Mouse (Mus musculus) forebrain, embryonic 11.5 days (tissue): ENCODE results near the gene Olfr822. TPM values are rescaled to one million over a fixed set of nuclear protein-coding genes. Genes with fewer than 3 reads are reported as not detected.
"Not testable (repeated sequence)": the region's sequence is repeated elsewhere in the genome, so short reads cannot be mapped to it uniquely, and the experiment has no call there.

Experiments
- ATAC-seq: fragments of 200-750 bp; cut with Nextera tagmentation; replicated peaks from 2 replicates; pipeline ENCODE4 v1.8.0; 2017; ENCODE audit warnings: moderate TSS enrichment; ENCODE audit not compliant: low FRiP score
- DNase-seq: peaks from one replicate; pipeline ENCODE4 v3.0.0-alpha.2; 2017; ENCODE audit warnings: low spot score
- H3K27ac ChIP-seq: fragments of 300-500 bp; sonication (generic); 2 replicates; pipeline ENCODE4 v1.5.1; 2014; ENCODE audit warnings: low read depth, low read length
- H3K27me3 ChIP-seq: fragments of 300-500 bp; sonication (generic); 2 replicates; pipeline ENCODE4 v1.6.1; 2014; ENCODE audit warnings: mild to moderate bottlenecking, low read length, mixed read lengths; ENCODE audit not compliant: control insufficient read depth, insufficient read depth
- H3K36me3 ChIP-seq: fragments of 300-500 bp; sonication (generic); 2 replicates; pipeline ENCODE4 v1.6.1; 2014; ENCODE audit warnings: mild to moderate bottlenecking, low read length, moderate library complexity, mixed read lengths; ENCODE audit not compliant: control insufficient read depth, insufficient read depth
- H3K4me1 ChIP-seq: fragments of 300-500 bp; sonication (generic); replicated peaks from 2 replicates; pipeline ENCODE4 v1.6.1; 2014; ENCODE audit warnings: low read length, mixed read lengths; ENCODE audit not compliant: control insufficient read depth, insufficient read depth
- H3K4me2 ChIP-seq: fragments of 300-500 bp; sonication (generic); 2 replicates; pipeline ENCODE4 v1.6.1; 2014; ENCODE audit warnings: low read depth, mild to moderate bottlenecking, low read length, moderate library complexity, mixed read lengths; ENCODE audit not compliant: severe bottlenecking
- H3K4me3 ChIP-seq: fragments of 300-500 bp; sonication (generic); 2 replicates; pipeline ENCODE4 v1.5.1; 2014; ENCODE audit warnings: low read depth, low read length
- H3K9ac ChIP-seq: fragments of 300-500 bp; sonication (generic); 2 replicates; pipeline ENCODE4 v1.6.1; 2014; ENCODE audit warnings: low read length
- H3K9me3 ChIP-seq: fragments of 300-500 bp; sonication (generic); 2 replicates; pipeline ENCODE4 v1.6.1; 2016; ENCODE audit warnings: low read length, mixed read lengths; ENCODE audit not compliant: control insufficient read depth
- whole genome bisulfite sequencing: fragments of 180-500 bp; shearing (Covaris S2); extraction: QIAGEN DNeasy Blood & Tissue Kit; methylation state at CpG from one replicate; pipeline ENCODE4 v1.1.7; 2014; 5-methylcytosine and 5-hydroxymethylcytosine counted together
- polyA plus RNA-seq: library from polyadenylated mRNA; unstranded; fragments of >200 nt; fragmentation: Nextera tagmentation; extraction: Ambion mirVana; gene quantifications from 2 replicates; pipeline ENCODE4 v1.2.1, GENCODE M21; 2014

Gene Olfr822
- polyA plus RNA-seq: not detected in 2 replicates

DNA sequence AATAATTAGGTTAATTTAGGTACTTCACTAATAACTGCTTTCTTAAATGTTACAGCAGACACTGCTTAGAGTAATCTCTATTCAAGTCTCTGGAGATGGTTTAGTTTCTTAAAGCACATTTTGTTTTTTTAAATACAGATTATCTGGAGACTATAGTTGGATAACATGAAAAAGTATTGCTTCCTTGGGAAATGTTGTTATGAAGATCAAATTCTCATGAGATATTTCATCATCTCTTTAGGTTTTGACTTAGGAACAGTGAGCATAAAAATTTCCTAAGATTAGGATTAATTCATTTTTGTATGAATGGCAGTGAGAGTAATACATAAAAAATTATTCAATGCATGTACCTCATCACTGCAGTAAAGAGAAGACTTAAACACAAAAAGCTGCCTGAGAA is at the start of gene Olfr822:
Gene Olfr822, plus strand, starts transcription at position 301 of the 400 bp plus-strand sequence.
- ATAC-seq (no peak), DNase-seq (no peak)
- Histone ChIP-seq H3K4me3 (no peak within 1 kb of the TSS), H3K27ac (no peak within 1 kb of the TSS), H3K9ac (no peak within 1 kb of the TSS), H3K36me3 (no peaks in the 10 kb centered on the region), H3K4me2 (no peak within 1 kb of the TSS), H3K27me3 (no peaks in the 10 kb centered on the region), H3K9me3 (no peaks in the 10 kb centered on the region), H3K4me1 (no peaks in the 10 kb centered on the region)

DNA sequence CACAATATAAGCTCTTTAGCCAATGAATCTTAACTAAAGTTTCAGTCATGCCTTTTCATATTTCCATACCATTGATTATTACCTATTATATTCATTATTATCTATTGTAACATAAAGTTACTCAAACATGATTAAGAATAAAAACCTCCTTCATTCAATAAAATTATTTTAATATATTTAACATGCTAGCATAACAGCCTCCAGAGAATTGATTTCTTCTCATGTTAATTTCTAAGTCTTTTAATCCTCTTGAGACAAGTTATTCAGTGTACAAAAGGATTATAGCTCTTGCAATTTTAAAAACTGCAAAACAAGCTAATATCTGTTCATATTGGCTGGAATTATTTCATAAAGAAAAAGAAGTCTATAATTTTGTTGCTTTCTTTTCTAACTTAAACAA is 41.0 kb upstream of the Olfr822 start, which contains the start of gene Olfr821:
Gene Olfr821, plus strand, starts transcription at position 301 of the 400 bp plus-strand sequence.
- Histone ChIP-seq H3K4me1 (no peaks in the 10 kb centered on the region), H3K27me3 (no peaks in the 10 kb centered on the region), H3K4me3 (no peak within 1 kb of the TSS), H3K27ac (no peak within 1 kb of the TSS), H3K36me3 (no peaks in the 10 kb centered on the region), H3K9ac (no peak within 1 kb of the TSS), H3K4me2 (no peak within 1 kb of the TSS), H3K9me3 (no peaks in the 10 kb centered on the region)
- no peak for DNase-seq
- no peak for ATAC-seq

GRCm38 (mm10) chr10:130037096-130037495 is 33.9 kb upstream of the Olfr822 start:
- Histone ChIP-seq H3K4me3 (no peak overlapping the region), H3K27ac (no peak overlapping the region), H3K9ac (no peak overlapping the region), H3K4me2 (no peak overlapping the region), H3K4me1 (no peaks in the 10 kb centered on the region), H3K9me3 (no peaks in the 10 kb centered on the region), H3K36me3 (no peaks in the 10 kb centered on the region), H3K27me3 (no peaks in the 10 kb centered on the region)
- DNase-seq (no peak), ATAC-seq (no peak)
- 73% methylated on average over 6 of the region's 6 CpGs for WGBS

GRCm38 (mm10) chr10:130092838-130093440 is 21.9 kb downstream of the Olfr822 start:
- H3K9me3 ChIP-seq: no peaks in the 10 kb centered on the region
- H3K4me1 ChIP-seq: no peaks in the 10 kb centered on the region
- no peak overlapping the region for H3K9ac ChIP-seq
- no peak overlapping the region for H3K4me3 ChIP-seq
- H3K4me2 ChIP-seq: no peak overlapping the region
- 25% methylated on average over 5 of the region's 5 CpGs for WGBS
- no peaks in the 10 kb centered on the region for H3K36me3 ChIP-seq
- H3K27me3 ChIP-seq: no peaks in the 10 kb centered on the region
- no peak overlapping the region for H3K27ac ChIP-seq
- ATAC-seq (peak; percentile 76; the same call in 1 of the 2 replicates), DNase-seq (peak; percentile 65)

GRCm38 (mm10) chr10:130096104-130096503 is 25.1 kb downstream of the Olfr822 start:
- H3K36me3 ChIP-seq: no peaks in the 10 kb centered on the region
- H3K27ac ChIP-seq: no peak overlapping the region
- H3K4me1 ChIP-seq: no peaks in the 10 kb centered on the region
- no peak for DNase-seq
- H3K9ac ChIP-seq: no peak overlapping the region
- no peak overlapping the region for H3K4me3 ChIP-seq
- no peaks in the 10 kb centered on the region for H3K27me3 ChIP-seq
- no peaks in the 10 kb centered on the region for H3K9me3 ChIP-seq
- no peak overlapping the region for H3K4me2 ChIP-seq
- no peak for ATAC-seq

DNA sequence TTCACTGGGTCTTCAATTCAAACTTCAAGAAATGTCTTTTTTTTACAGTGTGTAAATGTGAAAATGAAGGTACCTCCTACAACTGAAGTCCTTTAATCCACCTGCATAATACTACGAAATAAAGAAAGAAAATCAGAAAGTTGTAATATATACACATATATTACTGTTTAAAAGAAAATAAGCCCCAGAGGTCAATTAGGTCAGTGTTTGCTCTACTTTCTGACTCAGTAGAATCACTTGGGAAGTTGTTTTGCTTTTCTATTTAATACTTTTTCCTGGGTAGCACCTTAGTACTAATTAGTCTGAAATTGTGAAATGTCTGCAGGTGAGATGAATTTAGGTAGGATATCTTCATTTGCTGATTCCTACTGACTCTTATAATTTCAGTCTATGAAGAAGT is 44.3 kb downstream of the Olfr822 start, which contains the start of gene Olfr823:
Gene Olfr823, minus strand, starts transcription at position 101 of the 400 bp plus-strand sequence.
- ATAC-seq, H3K9ac ChIP-seq, H3K36me3 ChIP-seq, H3K4me1 ChIP-seq, H3K4me2 ChIP-seq, H3K4me3 ChIP-seq, H3K9me3 ChIP-seq, H3K27ac ChIP-seq, H3K27me3 ChIP-seq, DNase-seq: not testable (repeated sequence)
- WGBS: 89% methylated on average over 1 of the region's 1 CpGs

GRCm38 (mm10) chr10:130116045-130116444 is 45.0 kb downstream of the Olfr822 start:
- ATAC-seq, H3K4me1 ChIP-seq, H3K36me3 ChIP-seq, DNase-seq, H3K27me3 ChIP-seq, H3K4me3 ChIP-seq, H3K4me2 ChIP-seq, H3K9ac ChIP-seq, H3K27ac ChIP-seq, H3K9me3 ChIP-seq: not testable (repeated sequence)
- 47% methylated on average over 3 of the region's 3 CpGs for WGBS

Other genes starting within 250 kb of the Olfr822 start
- gene Olfr812, start 225.1 kb upstream of the Olfr822 start, polyA plus RNA-seq: not detected in 2 replicates
- gene Olfr813, start 215.8 kb upstream of the Olfr822 start, polyA plus RNA-seq: not detected in 2 replicates
- not detected in 2 replicates for gene Olfr814, start 191.4 kb upstream of the Olfr822 start, polyA plus RNA-seq
- not detected in 2 replicates for gene Olfr815, start 165.3 kb upstream of the Olfr822 start, polyA plus RNA-seq
- gene Olfr816, start 155.6 kb upstream of the Olfr822 start, polyA plus RNA-seq: not detected in 2 replicates
- not detected in 2 replicates for gene Olfr818, start 122.1 kb upstream of the Olfr822 start, polyA plus RNA-seq
- not detected in 2 replicates for gene Olfr819, start 103.9 kb upstream of the Olfr822 start, polyA plus RNA-seq
- not detected in 2 replicates for gene Olfr247, start 95.1 kb upstream of the Olfr822 start, polyA plus RNA-seq
- not detected in 2 replicates for gene Gm10310, start 86.1 kb upstream of the Olfr822 start, polyA plus RNA-seq
- not detected in 2 replicates for gene Olfr820, start 58.6 kb upstream of the Olfr822 start, polyA plus RNA-seq
- not detected in 2 replicates for gene Olfr821, start 40.9 kb upstream of the Olfr822 start, polyA plus RNA-seq
- not detected in 2 replicates for gene Olfr823, start 44.2 kb downstream of the Olfr822 start, polyA plus RNA-seq
- gene Olfr824, start 58.8 kb downstream of the Olfr822 start, polyA plus RNA-seq: not detected in 2 replicates
- not detected in 2 replicates for gene Olfr825, start 95.6 kb downstream of the Olfr822 start, polyA plus RNA-seq
- not detected in 2 replicates for gene Olfr826, start 113.0 kb downstream of the Olfr822 start, polyA plus RNA-seq
- not detected in 2 replicates for gene Olfr827, start 143.2 kb downstream of the Olfr822 start, polyA plus RNA-seq
- 6.2 and 7.3 TPM in 2 replicates for gene Neurod4, start 209.0 kb downstream of the Olfr822 start, polyA plus RNA-seq